Mouse (Mus musculus): ENCODE measurements around the gene Smad6. TPM values are rescaled to one million over a fixed set of nuclear protein-coding genes. Genes with fewer than 3 reads are reported as not detected.

Smad6 gene
- polyA plus RNA-seq, 1 experiment from 2014 or later = 4.4 TPM

GRCm38 (mm10) chr9:63960829-63961185, 61.1 kb downstream of the Smad6 start:
- peak overlapping the region; percentile 31 for H3K4me3 ChIP-seq
- H3K27ac ChIP-seq (replicated peaks) = peak overlapping the region; percentile 88
- 5% methylated on average over 4 of the region's 4 CpGs for WGBS
- H3K4me1 ChIP-seq = peaks cover 85% of the 10 kb centered on the region
- no peaks in the 10 kb centered on the region for H3K9me3 ChIP-seq (replicated peaks)
- peaks cover 10% of the 10 kb centered on the region for H3K27me3 ChIP-seq (ENCODE audit: low read depth, poor library complexity, severe bottlenecking)
- H3K36me3 ChIP-seq = no peaks in the 10 kb centered on the region
- no peak for DNase-seq (ENCODE audit: low spot score)

GRCm38 (mm10) chr9:63959933-63960828, 61.7 kb downstream of the Smad6 start:
- peak overlapping the region; percentile 88 for H3K27ac ChIP-seq (replicated peaks)
- no peaks in the 10 kb centered on the region for H3K36me3 ChIP-seq
- WGBS = 2% methylated on average over 21 of the region's 21 CpGs
- H3K9me3 ChIP-seq (replicated peaks) = no peaks in the 10 kb centered on the region
- peak overlapping the region; percentile 31 for H3K4me3 ChIP-seq
- peaks cover 79% of the 10 kb centered on the region for H3K4me1 ChIP-seq
- peak; percentile 72 for DNase-seq (ENCODE audit: low spot score)
- H3K27me3 ChIP-seq (ENCODE audit: low read depth, poor library complexity, severe bottlenecking) = peaks cover 14% of the 10 kb centered on the region

- H3K36me3 ChIP-seq = no peaks in the 10 kb centered on the region
- peaks cover 74% of the 10 kb centered on the region for H3K4me1 ChIP-seq
- H3K27me3 ChIP-seq (ENCODE audit: low read depth, poor library complexity, severe bottlenecking) = peaks cover 21% of the 10 kb centered on the region
- peak overlapping the region; percentile 31 for H3K4me3 ChIP-seq
- no peaks in the 10 kb centered on the region for H3K9me3 ChIP-seq (replicated peaks)
- DNase-seq (ENCODE audit: low spot score) = peak; percentile 85
- H3K27ac ChIP-seq (replicated peaks) = peak overlapping the region; percentile 88
- WGBS = 16% methylated on average over 17 of the region's 17 CpGs
These were observed 62.5 kb downstream of the Smad6 start for GRCm38 (mm10) chr9:63959129-63959932.

GRCm38 (mm10) chr9:63958337-63959030, 63.4 kb downstream of the Smad6 start:
- peaks cover 70% of the 10 kb centered on the region for H3K4me1 ChIP-seq
- no peak for DNase-seq (ENCODE audit: low spot score)
- peaks cover 4% of the 10 kb centered on the region for H3K36me3 ChIP-seq
- WGBS = 19% methylated on average over 13 of the region's 15 CpGs
- peak overlapping the region; percentile 88 for H3K27ac ChIP-seq (replicated peaks)
- 0 out of 2 replicates have a peak overlapping the region, but pooled peaks have one; percentile 16 for H3K4me3 ChIP-seq
- no peaks in the 10 kb centered on the region for H3K9me3 ChIP-seq (replicated peaks)
- H3K27me3 ChIP-seq (ENCODE audit: low read depth, poor library complexity, severe bottlenecking) = peaks cover 30% of the 10 kb centered on the region

GRCm38 (mm10) chr9:63957647-63958185, 64.1 kb downstream of the Smad6 start:
- H3K4me1 ChIP-seq = peaks cover 64% of the 10 kb centered on the region
- no peaks in the 10 kb centered on the region for H3K9me3 ChIP-seq (replicated peaks)
- H3K27ac ChIP-seq (replicated peaks) = peak overlapping the region; percentile 88; the same call in 1 of the 2 replicates
- peaks cover 8% of the 10 kb centered on the region for H3K36me3 ChIP-seq
- DNase-seq (ENCODE audit: low spot score) = no peak
- peaks cover 32% of the 10 kb centered on the region for H3K27me3 ChIP-seq (ENCODE audit: low read depth, poor library complexity, severe bottlenecking)
- WGBS = 76% methylated on average over 11 of the region's 11 CpGs
- no peak overlapping the region for H3K4me3 ChIP-seq

GRCm38 (mm10) chr9:63956052-63956451, 65.8 kb downstream of the Smad6 start:
- 23% methylated on average over 9 of the region's 9 CpGs for WGBS
- peaks cover 32% of the 10 kb centered on the region for H3K27me3 ChIP-seq (ENCODE audit: low read depth, poor library complexity, severe bottlenecking)
- H3K9me3 ChIP-seq (replicated peaks) = no peaks in the 10 kb centered on the region
- peaks cover 49% of the 10 kb centered on the region for H3K4me1 ChIP-seq
- 0 out of 2 replicates have a peak overlapping the region, but pooled peaks have one; percentile 39 for H3K27ac ChIP-seq (replicated peaks)
- H3K36me3 ChIP-seq = peaks cover 24% of the 10 kb centered on the region
- H3K4me3 ChIP-seq = no peak overlapping the region
- peak; percentile 75 for DNase-seq (ENCODE audit: low spot score)

- H3K36me3 ChIP-seq = peaks cover 24% of the 10 kb centered on the region
- H3K27me3 ChIP-seq (ENCODE audit: low read depth, poor library complexity, severe bottlenecking) = peaks cover 32% of the 10 kb centered on the region
- H3K4me3 ChIP-seq = peak overlapping the region; percentile 27
- WGBS = 30% methylated on average over 35 of the region's 35 CpGs
- no peaks in the 10 kb centered on the region for H3K9me3 ChIP-seq (replicated peaks)
- DNase-seq (ENCODE audit: low spot score) = no peak
- H3K27ac ChIP-seq (replicated peaks) = no peak overlapping the region
- peaks cover 33% of the 10 kb centered on the region for H3K4me1 ChIP-seq
These were observed 68.2 kb downstream of the Smad6 start for GRCm38 (mm10) chr9:63953691-63954090.

GRCm38 (mm10) chr9:63952591-63952990, 69.3 kb downstream of the Smad6 start:
- H3K4me1 ChIP-seq = peaks cover 22% of the 10 kb centered on the region
- no peak overlapping the region for H3K4me3 ChIP-seq
- peaks cover 24% of the 10 kb centered on the region for H3K27me3 ChIP-seq (ENCODE audit: low read depth, poor library complexity, severe bottlenecking)
- no peaks in the 10 kb centered on the region for H3K9me3 ChIP-seq (replicated peaks)
- peaks cover 24% of the 10 kb centered on the region for H3K36me3 ChIP-seq
- no peak for DNase-seq (ENCODE audit: low spot score)
- WGBS = 88% methylated on average over 2 of the region's 2 CpGs
- no peak overlapping the region for H3K27ac ChIP-seq (replicated peaks)

GRCm38 (mm10) chr9:63950357-63950756, 71.5 kb downstream of the Smad6 start:
- Histone ChIP-seq H3K36me3 (peaks cover 24% of the 10 kb centered on the region), H3K9me3 (replicated peaks) (no peaks in the 10 kb centered on the region), H3K4me1 (peaks cover 13% of the 10 kb centered on the region), H3K27ac (replicated peaks) (no peak overlapping the region), H3K4me3 (no peak overlapping the region), H3K27me3 (ENCODE audit: low read depth, poor library complexity, severe bottlenecking) (peaks cover 20% of the 10 kb centered on the region)
- no peak for DNase-seq (ENCODE audit: low spot score)
- 30% methylated on average over 4 of the region's 4 CpGs for WGBS

GRCm38 (mm10) chr9:63949393-63949792, 72.5 kb downstream of the Smad6 start:
- Histone ChIP-seq H3K27me3 (ENCODE audit: low read depth, poor library complexity, severe bottlenecking) (peaks cover 11% of the 10 kb centered on the region), H3K36me3 (peaks cover 24% of the 10 kb centered on the region), H3K27ac (replicated peaks) (no peak overlapping the region), H3K4me3 (no peak overlapping the region), H3K4me1 (peaks cover 13% of the 10 kb centered on the region), H3K9me3 (replicated peaks) (no peaks in the 10 kb centered on the region)
- WGBS = 80% methylated on average over 4 of the region's 4 CpGs
- DNase-seq (ENCODE audit: low spot score) = no peak

GRCm38 (mm10) chr9:63942608-63942982, 79.3 kb downstream of the Smad6 start:
- Histone ChIP-seq H3K4me1 (peaks cover 8% of the 10 kb centered on the region), H3K27ac (replicated peaks) (0 out of 2 replicates have a peak overlapping the region, but pooled peaks have one; percentile 2), H3K27me3 (ENCODE audit: low read depth, poor library complexity, severe bottlenecking) (no peaks in the 10 kb centered on the region), H3K36me3 (no peaks in the 10 kb centered on the region), H3K9me3 (replicated peaks) (no peaks in the 10 kb centered on the region), H3K4me3 (no peak overlapping the region)
- WGBS = 69% methylated on average over 2 of the region's 2 CpGs
- no peak for DNase-seq (ENCODE audit: low spot score)

All from midbrain, embryonic 10.5 days (tissue).